Mouse (Mus musculus) spleen, adult 2 months (tissue): ENCODE measurements at regions not wholly inside any gene's neighbourhood (a gene's known extent, or its start where the extent isn't known, plus 50 kb on each side); places are given as distances from the start of the nearest gene placed in this dataset.

Source experiments
- CTCF ChIP-seq: fragments of 200-500 bp; IDR thresholded peaks from 2 replicates; pipeline ENCODE4 v1.5.1; 2011; ENCODE audit warnings: mild to moderate bottlenecking, inconsistent platforms; ENCODE audit not compliant: insufficient read depth, insufficient read length, insufficient replicate concordance; ENCODE audit errors: extremely low read depth
- POLR2A ChIP-seq: fragments of 200-500 bp; IDR thresholded peaks from 2 replicates; pipeline ENCODE4 v1.6.1; 2011; ENCODE audit warnings: low read depth, low read length, inconsistent platforms

- TF ChIP-seq CTCF (no peak), POLR2A (no peak)
Observed at GRCm38 (mm10) chr5:100244811-100245210, 85.2 kb upstream of the Tmem150c start.
